Mouse (Mus musculus): ENCODE data around the gene Tmcc1.

- TF ChIP-seq CTCF (IDR thresholded peaks at IDR 0.05) (no peak), EP300 (IDR thresholded peaks at IDR 0.05) (no peak)
Observed at GRCm38 (mm10) chr6:116127918-116128443, 65.3 kb downstream of the Tmcc1 start.

Data from lung, postnatal 0 days (tissue).